Mouse (Mus musculus) layer of hippocampus, adult 9-10 months (tissue): ENCODE results near the gene Gimap1.

ENCODE experiments used
- DNase-seq: peaks from one replicate; pipeline ENCODE4 v3.0.0; 2022; ENCODE audit warnings: low spot score

Gimap1 gene

DNA sequence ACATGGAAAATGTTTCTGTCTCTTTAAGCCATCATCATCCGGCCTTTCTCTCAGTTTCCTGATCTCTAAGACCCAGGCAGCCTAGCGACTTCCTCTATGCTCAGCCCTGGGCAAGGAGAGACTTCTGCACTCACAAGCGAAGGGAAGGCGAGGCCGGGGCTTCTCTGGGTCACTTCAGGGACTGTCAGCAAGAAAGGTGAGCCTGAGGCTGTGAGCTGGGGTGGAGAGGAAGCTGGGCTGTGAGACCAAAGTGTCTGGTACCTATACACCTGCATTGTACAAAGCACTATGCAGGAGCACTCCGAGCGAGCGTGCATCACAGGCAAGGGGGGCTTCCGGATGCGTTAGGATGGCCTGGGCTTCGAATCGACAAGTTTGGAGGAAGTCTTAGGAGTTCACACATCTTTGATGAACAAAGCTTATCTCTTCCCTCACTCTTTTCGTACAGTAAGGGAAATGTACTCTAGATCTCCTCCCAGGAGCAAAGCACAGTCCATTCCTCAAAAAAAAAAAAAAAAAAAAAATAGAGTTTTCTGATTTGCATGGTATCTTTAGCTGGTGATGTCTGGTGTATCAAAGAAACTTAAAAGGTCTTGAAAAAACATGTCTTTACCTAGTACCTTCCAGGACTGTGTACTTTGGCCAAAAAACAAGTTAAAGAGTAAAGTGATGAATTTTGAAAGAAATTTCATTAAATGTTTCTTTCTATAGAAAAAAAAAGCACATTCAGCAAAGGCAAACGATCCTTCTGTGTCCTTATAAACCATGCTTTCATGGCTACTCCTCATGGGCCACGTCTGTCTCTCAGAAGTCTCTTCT is at the start of gene Gimap1:
TSS of gene Gimap1 (plus strand) at position 94 of the 819 bp plus-strand sequence.
- DNase-seq, result no peak

DNA sequence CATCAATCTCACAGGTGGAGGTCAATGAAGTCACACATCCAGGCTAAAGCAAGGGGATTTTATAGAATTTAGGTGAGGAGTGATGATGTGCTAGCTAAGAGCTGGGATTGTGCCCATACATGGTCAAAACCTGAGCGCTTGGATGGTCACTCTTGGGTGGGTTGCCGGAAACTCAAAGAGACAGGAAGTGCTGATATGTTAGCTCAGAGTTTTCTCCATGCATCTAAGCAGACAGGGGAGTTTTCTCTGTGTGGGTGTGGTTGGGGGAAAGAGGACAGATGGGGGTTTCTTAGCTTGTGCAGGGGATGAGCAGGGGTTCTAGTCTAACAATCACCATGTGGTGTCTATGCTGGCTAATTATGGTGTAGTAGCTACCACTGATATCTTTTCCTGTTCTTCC is 49.5 kb upstream of the Gimap1 start:
- no peak for DNase-seq

DNA sequence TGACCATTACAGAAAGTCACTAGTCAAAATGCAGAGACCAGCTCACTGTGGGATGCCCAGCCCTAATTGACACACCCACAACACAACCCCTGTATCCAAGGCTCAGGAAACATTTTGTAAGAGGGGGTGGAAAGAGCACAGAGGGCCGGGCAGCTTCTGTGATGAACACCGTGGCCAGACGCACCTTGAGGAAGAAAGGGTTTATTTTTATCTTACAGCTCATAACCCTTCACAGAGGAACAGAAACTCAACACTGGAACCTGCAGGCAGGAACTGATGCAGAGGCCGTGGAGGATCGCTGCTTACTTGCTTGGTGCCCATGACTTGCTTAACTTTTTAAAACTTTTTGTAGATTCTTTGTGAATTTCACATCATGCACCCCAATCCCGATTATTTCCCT is 45.9 kb upstream of the Gimap1 start:
- no peak for DNase-seq

DNA sequence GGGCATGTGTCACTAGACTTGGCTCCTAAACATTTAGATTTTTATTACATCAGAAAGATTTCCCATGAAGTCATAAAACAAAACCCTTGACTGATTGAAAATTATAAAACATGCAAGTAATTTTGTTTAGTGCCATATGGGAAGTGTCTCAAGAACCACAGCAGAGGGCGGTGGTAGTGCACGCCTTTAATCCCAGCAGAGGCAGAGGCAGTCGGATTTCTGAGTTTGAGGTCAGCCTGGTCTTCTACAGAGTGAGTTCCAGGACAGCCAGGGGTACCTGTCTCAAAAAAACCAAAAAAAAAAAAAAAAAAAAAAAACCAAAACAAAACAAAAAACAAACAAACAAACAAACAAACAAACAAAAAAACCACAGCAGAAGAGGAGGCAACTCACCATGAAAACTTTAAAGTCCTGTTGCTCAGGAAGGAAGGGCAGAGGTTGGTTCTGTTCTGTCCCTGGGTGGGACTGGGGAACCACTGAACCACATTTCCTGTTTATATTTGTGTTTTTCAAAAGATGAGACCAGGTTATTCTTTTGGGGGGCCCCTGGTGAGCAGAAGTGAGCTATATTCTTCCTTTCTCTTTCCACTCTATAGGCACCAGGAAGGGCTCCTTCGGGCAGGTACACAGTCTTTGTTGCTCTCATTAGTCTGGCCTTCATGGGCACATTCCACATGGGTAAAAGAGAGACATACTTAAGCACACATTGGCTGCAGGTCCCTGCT is 41.9 kb upstream of the Gimap1 start:
- no peak for DNase-seq

DNA sequence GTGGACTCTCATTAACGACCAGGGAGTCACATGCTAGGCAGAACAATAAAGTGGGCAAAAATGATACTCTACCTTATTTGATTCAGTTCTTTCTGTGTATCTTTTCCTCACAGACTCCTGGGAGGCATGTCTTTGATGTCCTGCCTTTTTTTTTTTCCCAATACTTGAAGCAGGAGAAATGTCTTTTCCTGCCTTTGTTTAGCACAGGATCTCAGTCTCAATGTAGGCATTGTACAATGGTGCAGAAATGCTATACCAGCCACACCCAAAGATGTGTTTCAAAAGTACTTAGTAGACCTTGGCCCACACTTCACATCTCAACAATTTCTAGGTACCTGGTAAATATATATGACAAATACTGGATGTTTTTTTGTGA is 41.3 kb upstream of the Gimap1 start:
- no peak for DNase-seq

DNA sequence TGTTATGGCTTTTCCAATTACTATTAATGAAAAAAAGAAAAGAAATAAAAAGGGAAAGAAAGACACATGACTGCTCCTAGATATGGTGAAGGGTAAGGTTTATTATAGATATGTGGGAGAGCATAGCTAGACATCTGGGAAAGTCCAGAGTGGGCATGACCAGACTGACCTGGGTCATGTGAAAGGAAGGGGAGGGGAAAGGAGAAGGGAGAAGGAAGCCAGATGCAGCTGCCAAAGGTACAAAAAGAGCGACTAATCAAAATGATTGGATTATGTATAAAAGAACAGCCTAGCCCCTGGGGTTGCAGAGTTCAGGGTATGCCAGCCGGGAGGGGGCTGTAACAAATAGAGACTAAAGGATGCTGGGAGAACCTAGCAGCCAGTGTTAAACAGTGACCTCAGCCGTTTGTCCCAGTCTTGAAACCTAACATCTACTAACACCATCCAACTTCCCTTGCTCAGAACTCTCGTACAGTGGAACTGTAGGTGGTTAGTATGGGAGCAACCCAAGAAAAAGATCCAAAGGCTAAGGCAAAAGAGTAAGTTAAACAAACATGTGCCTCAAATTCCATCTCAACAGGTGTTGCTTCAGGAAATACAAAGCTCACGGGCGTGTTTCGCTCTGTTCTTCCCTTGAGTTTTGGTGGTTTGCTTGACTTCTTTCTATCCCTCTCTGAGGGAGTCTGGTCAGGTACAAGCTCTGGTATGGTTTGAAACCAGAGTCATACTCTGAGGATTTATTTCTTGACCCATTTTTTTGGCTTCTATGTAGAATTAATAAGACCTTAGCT is 40.6 kb upstream of the Gimap1 start:
- DNase-seq, result no peak

DNA sequence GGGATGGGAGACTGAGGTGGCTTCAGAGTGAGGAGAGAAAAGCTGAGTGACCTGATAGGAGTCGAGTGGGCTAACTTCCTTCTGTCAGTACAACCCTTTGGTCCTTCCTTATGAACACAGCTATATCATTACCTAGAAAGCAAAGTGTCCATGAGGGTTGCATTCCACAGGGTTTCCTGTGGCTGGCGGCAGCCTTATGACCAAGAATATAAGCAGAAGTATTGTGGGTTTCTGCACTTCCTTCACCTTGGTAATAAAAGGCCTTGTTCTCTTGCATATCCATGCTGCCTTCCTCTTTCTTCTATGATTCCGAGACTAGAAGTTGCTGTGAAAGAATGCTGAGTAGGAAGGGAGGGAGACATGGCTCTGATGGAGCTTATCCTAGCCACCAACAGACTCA is 40.0 kb upstream of the Gimap1 start:
- DNase-seq, result no peak

DNA sequence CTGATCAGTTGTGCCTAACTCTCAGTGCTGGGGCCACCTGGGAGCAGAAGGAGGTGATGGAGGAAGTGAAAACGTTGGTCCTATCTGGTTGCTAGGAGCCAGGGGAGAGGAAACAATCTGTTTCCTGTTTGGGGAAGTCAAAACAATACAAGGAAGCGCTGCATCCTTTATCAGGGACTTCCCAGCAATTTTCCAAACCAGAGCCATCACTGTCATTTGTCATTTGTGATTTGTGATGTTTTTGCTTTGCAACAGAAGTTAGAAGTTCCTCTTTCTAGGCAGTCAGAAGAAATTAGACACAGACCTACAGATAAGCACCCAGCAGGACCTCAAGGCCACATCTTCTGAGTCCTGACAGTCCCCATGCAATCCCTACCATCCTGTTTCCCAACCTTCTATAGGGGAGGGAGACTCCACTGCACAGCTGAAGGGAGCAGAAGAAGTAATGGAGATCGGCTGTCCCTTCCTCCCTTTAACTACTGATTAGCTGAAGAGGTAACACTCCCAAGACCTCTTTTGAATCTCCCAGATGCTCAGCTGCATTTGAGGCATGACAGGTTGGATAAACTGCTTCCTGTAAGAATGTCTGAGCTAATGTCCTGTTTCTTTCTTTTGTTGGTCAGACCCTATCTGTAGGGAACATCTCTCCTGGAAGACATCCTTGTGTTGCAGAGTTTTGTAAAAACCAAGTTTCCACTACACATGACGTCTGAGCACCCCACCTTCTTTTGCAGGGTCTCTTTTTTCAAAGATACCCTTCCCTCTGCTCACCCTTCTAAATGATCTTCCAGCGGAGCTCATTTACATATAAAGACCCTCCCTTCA is 38.4 kb upstream of the Gimap1 start:
- DNase-seq, result no peak

DNA sequence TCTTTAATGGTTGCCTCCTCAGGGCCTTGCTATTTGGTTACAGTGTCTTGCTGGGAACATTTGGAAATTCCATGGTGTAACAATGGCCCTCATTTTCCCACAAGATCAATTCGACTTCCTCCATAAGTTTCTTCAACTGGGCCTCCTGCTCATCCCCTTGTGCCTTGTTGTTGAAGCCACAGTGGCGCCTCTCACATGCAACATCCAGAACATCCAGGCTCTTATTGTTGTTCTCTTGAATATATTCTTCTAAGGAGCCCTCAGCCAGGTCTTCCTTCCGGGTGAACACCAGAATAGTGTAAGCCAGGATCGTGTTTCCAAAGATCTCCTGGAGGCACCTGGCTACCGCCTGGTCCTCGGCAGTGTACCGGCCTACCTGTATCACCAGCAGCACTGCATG is 36.7 kb upstream of the Gimap1 start:
- no peak for DNase-seq

DNA sequence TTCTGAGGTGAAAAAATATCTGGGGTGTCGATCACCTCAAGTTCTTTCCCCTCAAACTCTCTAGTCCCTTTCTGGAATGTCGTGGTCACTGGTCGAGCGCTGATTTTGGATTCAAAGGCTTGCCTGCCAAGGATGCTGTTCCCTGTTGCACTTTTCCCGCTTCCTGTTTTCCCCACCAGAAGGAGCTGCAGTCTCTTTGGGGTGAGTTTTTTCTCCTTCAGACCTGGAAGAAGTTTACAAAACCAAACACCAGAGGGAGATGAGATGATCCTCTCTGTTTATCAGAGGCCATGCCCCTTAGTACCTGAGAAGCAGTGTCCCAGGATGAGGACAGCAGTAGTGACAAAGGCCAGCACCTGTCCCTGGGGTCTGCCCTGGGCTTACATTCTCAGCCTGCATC is 36.3 kb upstream of the Gimap1 start:
- DNase-seq, result no peak

DNA sequence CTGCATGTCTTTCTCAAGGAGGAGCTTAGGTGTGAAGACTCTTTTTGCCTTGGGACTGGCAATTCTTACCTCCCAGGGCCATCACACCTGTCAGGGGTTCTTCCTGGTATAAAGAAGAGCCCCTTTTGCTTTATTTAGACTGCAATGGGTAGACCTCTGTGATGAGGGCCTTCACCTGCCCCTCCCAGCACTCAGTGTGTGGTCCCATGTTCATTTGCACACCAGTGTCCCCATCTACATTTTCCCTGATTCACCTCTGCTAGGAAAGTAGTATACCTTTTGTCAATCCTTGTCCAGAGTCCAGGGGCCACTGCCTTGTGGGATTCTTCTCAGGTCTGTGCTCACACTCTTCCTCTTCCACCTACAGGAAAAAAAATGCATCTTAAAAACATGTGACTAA is 34.7 kb upstream of the Gimap1 start:
- no peak for DNase-seq

DNA sequence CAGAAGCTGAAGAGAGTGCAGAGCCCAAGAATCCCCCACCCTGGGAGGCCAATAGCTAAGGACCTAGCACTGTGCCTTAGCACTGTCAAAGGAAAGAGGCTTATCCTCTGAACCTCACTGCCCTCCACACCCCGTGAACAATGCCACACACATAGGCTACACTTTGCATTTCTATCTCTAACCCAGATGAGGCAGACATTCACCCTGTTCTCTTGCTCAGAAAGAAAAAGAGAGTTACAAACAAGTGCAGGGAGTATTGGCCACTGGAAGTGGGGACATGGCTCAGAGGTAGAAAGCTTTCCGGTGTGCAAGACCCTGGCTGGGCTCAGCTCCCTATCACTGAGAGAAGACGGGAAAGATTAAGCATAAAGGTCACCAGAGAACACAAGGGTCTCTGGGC is 32.7 kb upstream of the Gimap1 start:
- DNase-seq, result no peak

DNA sequence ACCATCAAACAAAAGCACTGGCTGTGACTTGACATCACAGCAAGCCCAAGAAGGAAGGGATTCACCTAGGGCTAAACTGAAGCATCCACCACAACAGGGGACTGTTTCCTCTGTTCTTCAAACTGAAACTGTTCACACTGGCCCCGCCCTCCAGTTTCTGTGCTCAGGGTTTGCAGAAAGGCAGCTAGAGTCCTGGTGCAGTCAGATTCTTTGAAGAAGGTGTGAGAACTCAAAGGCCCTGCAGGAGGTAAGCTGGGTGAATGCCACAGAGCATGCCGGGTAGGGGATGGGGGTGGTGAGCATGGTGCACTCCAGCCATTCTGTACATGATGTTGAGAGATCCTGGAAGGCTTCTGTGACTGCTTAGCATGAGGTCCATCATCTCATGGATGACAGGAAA is 20.4 kb upstream of the Gimap1 start, which contains the start of the genes Gm28053 and Gimap7:
TSS of gene Gm28053 (plus strand) at position 153 of the 400 bp plus-strand sequence.
TSS of gene Gimap7 (plus strand) at position 167 of the 400 bp plus-strand sequence.
- DNase-seq, result no peak

DNA sequence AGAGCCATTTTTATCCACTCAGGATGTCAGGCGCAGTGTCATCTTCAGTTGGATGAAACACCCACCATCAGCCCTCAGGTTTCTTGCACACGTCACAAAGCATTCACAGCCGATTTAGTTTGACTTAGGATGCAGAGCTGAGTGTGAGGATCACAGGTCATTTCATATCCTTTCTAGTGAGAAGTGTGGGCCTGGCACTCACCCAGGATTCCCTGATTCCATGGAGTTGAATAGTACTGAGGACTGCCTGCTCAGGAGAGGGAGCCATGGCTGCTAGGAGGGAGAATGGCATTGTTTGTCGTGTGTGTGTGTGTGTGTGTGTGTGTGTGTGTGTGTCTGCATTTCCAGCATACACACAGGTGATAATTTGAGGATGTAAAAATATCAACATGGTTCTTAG is 18.5 kb upstream of the Gimap1 start:
- no peak for DNase-seq

DNA sequence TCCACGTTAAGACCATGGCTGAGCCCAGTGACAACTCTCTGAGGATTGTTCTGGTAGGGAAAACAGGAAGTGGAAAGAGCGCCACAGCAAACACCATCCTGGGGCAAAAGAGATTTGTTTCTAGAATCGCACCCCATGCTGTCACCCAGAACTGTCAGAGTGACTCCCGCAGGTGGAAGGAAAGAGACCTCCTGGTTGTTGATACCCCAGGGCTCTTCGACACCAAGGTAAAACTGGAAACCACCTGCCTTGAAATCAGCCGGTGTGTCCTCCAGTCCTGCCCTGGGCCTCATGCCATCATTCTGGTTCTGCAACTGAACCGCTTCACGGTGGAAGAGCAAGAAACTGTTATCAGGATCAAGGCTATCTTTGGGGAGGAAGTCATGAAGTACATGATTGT is 15.4 kb upstream of the Gimap1 start:
- DNase-seq, result no peak

DNA sequence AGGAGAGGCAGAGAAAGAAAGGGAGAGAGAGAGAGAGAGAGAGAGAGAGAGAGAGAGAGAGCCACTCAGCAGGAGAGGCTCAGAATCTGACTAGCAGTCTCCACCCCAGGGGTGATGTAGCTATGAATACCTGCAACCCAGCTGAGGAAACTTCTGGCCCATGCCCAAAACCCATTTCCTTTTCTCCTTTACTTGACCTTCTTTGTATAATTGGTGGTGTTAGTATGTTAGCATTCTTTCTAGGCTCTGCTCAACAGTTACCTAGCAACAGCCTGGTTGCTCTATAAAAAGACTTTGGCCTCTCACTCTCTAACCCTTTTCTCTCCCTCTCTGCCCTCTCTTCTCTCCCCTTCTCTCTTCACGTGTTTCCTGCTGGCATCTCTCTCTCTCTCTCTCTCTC is 13.4 kb upstream of the Gimap1 start:
- DNase-seq, result no peak

DNA sequence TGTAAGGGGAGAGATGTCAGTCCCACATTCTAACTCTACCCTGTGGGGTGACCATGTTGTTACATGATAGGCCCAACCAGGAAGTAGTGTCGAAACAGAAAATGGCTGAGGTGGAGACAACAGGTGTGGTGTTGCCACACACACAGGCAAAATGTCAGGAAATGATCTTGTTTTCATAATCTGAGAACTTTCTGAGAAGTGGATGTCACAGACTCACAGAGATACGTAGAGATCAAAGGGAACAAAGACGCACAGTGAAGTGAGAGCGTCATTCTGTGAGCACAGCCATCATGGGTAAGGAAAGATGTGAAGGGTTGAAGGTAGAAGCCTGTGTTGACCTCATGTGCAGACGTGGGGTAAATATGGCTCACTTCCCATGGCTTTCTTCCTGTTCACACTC is 11.1 kb upstream of the Gimap1 start:
- DNase-seq, result no peak

DNA sequence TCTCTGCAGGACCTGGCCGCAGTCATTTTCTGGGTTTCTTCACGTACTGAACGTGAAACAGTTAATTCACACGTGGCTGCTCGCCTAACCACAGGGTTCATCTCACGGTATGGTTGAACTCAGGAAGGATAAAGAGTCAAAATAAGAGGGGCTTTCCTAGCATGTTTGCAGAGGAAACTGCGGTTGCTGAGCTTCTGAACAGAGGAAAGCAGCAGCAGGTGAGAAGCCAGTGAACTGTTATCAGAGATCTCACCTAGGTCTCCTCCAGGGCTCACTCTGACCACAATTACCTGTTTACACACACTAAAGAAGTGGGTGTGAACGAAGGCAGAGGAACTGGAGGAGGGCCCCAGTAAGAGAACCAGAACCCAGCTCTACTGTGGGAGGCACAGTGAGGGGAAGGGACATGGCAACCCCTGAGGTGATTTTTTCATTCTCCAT is 6.0 kb upstream of the Gimap1 start:
- no peak for DNase-seq

DNA sequence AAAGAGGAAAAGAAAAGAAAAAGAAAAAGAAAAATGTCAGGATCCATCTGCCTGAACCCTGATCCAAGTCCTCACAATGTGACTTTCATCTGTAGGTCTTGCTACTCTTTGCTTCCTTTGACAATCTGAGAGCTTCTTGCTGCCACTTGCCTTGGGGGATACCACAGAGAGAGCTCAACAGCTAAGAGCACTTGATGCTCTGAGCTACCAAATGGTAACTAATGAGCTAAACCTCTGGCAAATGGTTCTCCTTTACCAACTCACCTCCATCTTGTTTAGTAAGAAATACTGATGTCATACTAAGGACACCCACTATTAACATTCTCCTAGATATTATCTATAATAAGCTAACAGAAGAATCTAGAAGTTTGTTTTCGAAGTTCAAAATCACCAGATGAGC is 5.2 kb upstream of the Gimap1 start:
- no peak for DNase-seq

DNA sequence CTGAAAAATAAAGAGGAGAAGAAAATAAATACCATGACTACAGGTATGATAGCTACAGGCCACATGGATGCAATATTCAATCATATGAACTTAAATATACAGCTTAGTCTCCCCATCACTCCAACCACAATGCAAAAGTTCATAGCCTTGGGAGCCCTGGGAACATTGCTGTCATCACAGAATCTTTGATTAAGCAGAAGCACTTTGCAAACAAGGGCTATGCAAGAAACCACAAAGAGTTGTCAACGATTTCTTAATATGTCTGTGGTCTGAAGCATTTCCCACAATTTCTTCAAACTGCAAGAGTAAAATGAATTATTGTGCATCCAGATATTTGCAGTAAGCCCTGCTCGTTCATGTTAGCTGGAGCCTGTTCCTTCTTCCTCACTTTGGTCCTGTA is 1.8 kb upstream of the Gimap1 start:
- no peak for DNase-seq

DNA sequence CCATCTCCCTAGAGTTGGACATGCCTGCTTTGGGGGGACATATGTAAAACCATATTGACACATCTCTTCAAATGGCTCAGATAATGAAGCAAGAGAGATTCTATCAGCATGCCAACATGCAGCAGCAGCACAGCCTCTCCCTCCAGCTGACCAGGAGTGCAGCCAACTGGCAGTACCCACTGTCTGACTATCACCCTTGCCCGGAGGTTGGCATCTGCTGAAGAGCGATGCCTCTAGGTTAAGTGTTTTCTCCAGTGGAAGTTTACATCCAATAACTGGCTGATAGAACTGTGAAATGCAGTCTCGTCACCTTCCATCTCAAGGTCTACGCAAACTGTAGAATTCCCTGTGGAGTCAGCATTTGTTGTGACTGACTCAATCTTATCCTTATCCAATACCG is 1.2 kb upstream of the Gimap1 start:
- DNase-seq, result no peak

DNA sequence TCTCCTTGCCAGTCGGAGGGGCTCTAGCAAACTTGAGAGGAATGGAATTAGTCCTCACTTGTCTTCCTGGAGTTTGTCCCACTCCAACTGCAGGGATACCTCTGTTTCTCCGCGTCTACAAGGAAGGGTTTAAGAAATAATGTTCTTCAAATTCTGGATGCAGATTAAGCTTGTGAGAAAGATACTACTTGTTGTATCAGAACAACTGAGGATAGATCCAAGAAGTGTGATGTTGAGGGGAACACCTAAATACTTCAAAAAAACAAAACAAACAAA is 864 bp downstream of the Gimap1 start:
- no peak for DNase-seq
